Mouse (Mus musculus) embryonic facial prominence, embryonic 10.5 days (tissue): ENCODE results near the gene Bag1. TPM values are rescaled to one million over a fixed set of nuclear protein-coding genes. Genes with fewer than 3 reads are reported as not detected.

Experiments
- DNase-seq: peaks from one replicate; pipeline ENCODE4 v3.0.0-alpha.2; 2017; ENCODE audit warnings: low spot score
- H3K27ac ChIP-seq: fragments of 300-500 bp; sonication (generic); replicated peaks from 2 replicates; pipeline ENCODE4 v1.5.1; 2016; ENCODE audit warnings: mild to moderate bottlenecking
- H3K27me3 ChIP-seq: fragments of 300-500 bp; sonication (generic); replicated peaks from 2 replicates; pipeline ENCODE4 v1.6.1; 2016; ENCODE audit warnings: low read depth, mild to moderate bottlenecking; ENCODE audit not compliant: poor library complexity, severe bottlenecking
- H3K36me3 ChIP-seq: fragments of 300-500 bp; sonication (generic); replicated peaks from 2 replicates; pipeline ENCODE4 v1.6.1; 2016; ENCODE audit warnings: mild to moderate bottlenecking, moderate library complexity
- H3K4me1 ChIP-seq: fragments of 300-500 bp; sonication (generic); 2 replicates; pipeline ENCODE4 v1.6.1; 2016
- H3K4me3 ChIP-seq: fragments of 300-500 bp; sonication (generic); 2 replicates; pipeline ENCODE4 v1.5.1; 2016; ENCODE audit warnings: mild to moderate bottlenecking, moderate library complexity
- H3K9me3 ChIP-seq: fragments of 300-500 bp; sonication (generic); 2 replicates; pipeline ENCODE4 v1.6.1; 2016; ENCODE audit warnings: mild to moderate bottlenecking
- WGBS: fragments of 180-500 bp; shearing (Covaris S2); methylation state at CpG from one replicate; pipeline ENCODE4 v1.1.7; 2016; 5-methylcytosine and 5-hydroxymethylcytosine counted together
- polyA plus RNA-seq: library from polyadenylated mRNA; unstranded; fragments of >200 nt; fragmentation: Nextera tagmentation; extraction: Ambion mirVana; gene quantifications from 2 replicates; pipeline ENCODE4 v1.2.1, GENCODE M21; 2016

The Bag1 gene
- polyA plus RNA-seq: 210 and 219 TPM in 2 replicates

DNA sequence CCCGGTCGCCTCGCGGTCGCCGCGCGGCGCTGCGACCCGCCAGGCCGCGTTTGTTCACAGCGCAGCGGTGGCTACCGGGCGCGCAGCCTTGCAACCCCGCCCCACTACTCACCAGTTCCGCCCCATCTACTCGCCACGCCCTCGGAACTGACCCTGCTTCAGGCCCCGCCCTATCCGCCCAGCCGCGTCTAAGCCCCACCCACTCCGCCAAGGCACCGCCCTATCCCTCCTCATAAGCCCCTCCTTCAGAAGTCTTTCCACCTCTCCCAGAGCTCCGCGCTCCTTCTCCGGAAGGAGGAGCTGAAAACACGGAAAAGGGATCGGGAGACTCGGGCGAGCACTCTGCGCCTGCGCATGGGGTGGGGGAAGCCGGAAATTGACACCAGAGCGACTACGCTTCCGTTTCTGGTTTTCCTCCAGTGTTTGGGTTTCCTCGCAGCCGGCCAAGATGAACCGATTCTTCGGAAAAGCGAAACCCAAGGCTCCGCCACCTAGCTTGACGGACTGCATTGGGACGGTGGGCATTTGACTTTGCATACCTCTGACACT is at the start of gene Bag1, which contains the start of gene Chmp5:
Gene Bag1 (minus strand): TSS at position 135 of the 549 bp plus-strand sequence.
Gene Chmp5 (plus strand): TSS at position 248 of the 549 bp plus-strand sequence.
- peak; percentile 100 for DNase-seq
- Histone ChIP-seq H3K36me3 (peaks cover 64% of the 10 kb centered on the region), H3K4me1 (peaks cover 25% of the 10 kb centered on the region), H3K27me3 (no peaks in the 10 kb centered on the region), H3K9me3 (no peaks in the 10 kb centered on the region), H3K27ac (peak within 1 kb of the TSS; percentile 93), H3K4me3 (peak within 1 kb of the TSS; percentile 91)
- WGBS: under 1% methylated on average over 50 of the region's 50 CpGs

DNA sequence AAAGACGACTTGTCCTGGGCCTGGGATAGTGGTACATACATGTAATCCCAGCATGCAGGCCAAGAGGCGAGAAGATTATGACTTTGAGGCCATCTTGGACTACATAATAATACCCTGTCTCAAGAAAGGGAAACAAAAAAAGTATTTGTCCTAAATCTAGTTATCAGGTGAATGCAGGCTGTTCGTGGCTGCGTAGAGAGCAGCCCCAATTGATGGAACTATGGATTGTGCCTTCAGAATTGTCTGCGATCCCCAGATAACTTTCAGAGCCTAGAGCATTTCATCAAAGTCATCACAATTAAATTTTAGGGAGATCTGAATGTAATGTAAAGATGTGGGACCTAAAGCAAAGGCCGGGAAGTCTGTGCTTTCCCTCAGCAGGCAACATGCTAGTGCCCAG is 48.2 kb upstream of the Bag1 start:
- peaks cover 100% of the 10 kb centered on the region for H3K36me3 ChIP-seq
- H3K27me3 ChIP-seq: no peaks in the 10 kb centered on the region
- 95% methylated on average over 6 of the region's 6 CpGs for WGBS
- no peak overlapping the region for H3K27ac ChIP-seq
- DNase-seq: no peak
- H3K9me3 ChIP-seq: no peaks in the 10 kb centered on the region
- H3K4me1 ChIP-seq: no peaks in the 10 kb centered on the region
- no peak overlapping the region for H3K4me3 ChIP-seq

DNA sequence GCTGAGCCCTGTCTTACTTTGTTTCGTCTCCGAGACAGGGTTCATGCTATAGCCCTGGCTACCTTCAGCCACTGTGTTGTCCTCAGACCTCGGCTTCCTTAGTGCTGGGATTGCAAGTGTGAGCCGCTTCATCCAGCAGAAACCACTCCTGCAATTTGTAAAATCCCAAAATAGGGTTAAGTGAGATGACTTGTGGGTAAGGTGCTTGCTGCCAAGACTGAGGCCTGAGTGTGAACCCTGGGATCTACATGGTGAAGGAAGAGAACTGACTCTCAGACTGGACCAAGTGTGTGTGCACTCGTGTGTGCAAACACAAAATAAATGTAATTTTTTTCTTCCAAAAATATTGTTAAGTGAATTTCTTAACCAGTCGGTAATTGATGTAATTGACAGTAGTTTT is 41.5 kb upstream of the Bag1 start:
- Histone ChIP-seq H3K4me1 (no peaks in the 10 kb centered on the region), H3K27me3 (no peaks in the 10 kb centered on the region), H3K4me3 (no peak overlapping the region), H3K9me3 (no peaks in the 10 kb centered on the region), H3K36me3 (peaks cover 100% of the 10 kb centered on the region), H3K27ac (no peak overlapping the region)
- no peak for DNase-seq
- 83% methylated on average over 6 of the region's 6 CpGs for WGBS

DNA sequence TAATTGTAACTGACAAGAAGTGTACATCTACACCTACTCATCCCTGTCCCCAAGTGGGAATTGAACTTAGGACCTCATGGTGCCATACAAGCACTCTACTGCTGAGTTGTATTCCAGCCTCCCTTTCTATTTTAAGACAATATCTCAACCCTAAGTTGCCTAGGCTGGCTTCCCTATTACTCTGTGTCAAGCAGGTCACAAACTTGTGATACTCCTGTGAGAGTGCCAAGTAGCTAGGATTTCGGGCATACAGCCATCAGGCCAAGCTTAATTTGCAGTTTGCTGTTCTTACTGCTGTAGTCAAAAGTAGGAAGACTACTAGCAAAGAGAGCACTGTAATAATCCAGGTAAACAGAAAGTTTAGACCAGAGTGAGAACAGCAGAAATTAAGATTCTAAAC is 35.6 kb upstream of the Bag1 start:
- Histone ChIP-seq H3K9me3 (no peaks in the 10 kb centered on the region), H3K27ac (no peak overlapping the region), H3K27me3 (no peaks in the 10 kb centered on the region), H3K36me3 (peaks cover 99% of the 10 kb centered on the region), H3K4me3 (no peak overlapping the region), H3K4me1 (no peaks in the 10 kb centered on the region)
- DNase-seq: no peak
- 88% methylated on average over 1 of the region's 1 CpGs for WGBS

DNA sequence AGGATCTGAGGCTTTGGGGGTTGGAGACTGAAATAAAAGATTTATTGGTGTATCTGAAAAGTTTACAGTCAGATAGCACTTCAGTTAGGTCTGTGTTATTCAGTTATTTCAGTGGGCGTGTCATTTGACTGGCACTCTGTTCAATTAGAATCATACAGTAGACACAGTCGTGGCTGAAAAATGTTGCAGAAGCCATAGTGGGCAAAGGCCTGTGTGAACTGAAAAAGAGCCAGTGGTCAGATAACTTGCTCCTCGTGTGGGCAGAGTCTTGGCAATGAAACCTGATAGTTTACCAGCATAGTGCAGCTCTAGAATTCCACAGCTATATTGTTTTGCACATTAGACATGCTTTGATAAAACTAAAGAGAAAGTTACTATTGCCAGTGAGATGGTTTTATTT is 34.4 kb upstream of the Bag1 start:
- H3K9me3 ChIP-seq: no peaks in the 10 kb centered on the region
- H3K27me3 ChIP-seq: no peaks in the 10 kb centered on the region
- WGBS: 80% methylated on average over 3 of the region's 3 CpGs
- H3K36me3 ChIP-seq: peaks cover 99% of the 10 kb centered on the region
- no peaks in the 10 kb centered on the region for H3K4me1 ChIP-seq
- no peak overlapping the region for H3K27ac ChIP-seq
- no peak for DNase-seq
- H3K4me3 ChIP-seq: no peak overlapping the region

DNA sequence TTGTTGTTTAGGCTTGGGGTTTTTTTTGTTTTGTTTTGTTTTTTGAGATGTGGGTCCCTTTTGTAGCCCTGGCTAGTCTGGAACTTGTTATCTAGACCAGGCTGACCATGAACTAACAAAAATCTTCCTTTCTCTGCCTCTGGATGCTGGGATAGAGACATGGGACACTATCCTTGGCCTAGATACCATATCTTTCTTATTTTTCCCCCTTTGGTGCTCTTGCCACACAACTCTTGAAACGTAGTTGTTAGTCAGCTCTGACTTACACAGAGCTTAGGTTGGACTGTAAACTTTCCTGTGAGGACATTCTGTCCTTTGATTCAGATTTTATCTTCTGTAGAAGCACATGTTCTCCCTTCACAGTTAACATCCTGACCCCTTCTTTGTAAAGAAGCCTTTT is 31.3 kb upstream of the Bag1 start:
- no peak for DNase-seq
- WGBS: 91% methylated on average over 1 of the region's 1 CpGs
- Histone ChIP-seq H3K9me3 (no peaks in the 10 kb centered on the region), H3K27me3 (no peaks in the 10 kb centered on the region), H3K36me3 (peaks cover 92% of the 10 kb centered on the region), H3K4me3 (no peak overlapping the region), H3K4me1 (no peaks in the 10 kb centered on the region), H3K27ac (no peak overlapping the region)

DNA sequence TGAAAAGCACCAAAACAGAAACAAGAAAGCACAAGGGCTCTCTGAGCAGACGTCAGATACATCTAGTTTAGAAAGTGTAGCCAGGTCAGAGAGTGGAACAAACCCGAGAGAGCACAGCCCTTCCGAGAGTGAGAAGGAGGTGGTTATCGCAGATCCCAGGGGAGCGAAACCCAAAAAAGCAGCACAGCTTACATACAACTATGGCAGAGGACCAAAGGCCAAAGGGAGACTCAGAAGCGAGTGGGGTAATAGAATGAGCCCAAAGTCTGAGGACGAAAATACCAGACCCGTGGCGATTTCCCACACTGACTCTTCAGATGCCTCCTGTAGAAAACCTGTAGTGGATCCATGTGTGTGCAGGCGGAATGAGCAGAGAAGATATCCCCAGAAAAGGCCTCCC is 28.6 kb upstream of the Bag1 start:
- WGBS: 90% methylated on average over 10 of the region's 10 CpGs
- H3K4me3 ChIP-seq: no peak overlapping the region
- peaks cover 65% of the 10 kb centered on the region for H3K36me3 ChIP-seq
- no peaks in the 10 kb centered on the region for H3K9me3 ChIP-seq
- no peaks in the 10 kb centered on the region for H3K27me3 ChIP-seq
- H3K27ac ChIP-seq: no peak overlapping the region
- DNase-seq: no peak
- H3K4me1 ChIP-seq: peaks cover 8% of the 10 kb centered on the region

DNA sequence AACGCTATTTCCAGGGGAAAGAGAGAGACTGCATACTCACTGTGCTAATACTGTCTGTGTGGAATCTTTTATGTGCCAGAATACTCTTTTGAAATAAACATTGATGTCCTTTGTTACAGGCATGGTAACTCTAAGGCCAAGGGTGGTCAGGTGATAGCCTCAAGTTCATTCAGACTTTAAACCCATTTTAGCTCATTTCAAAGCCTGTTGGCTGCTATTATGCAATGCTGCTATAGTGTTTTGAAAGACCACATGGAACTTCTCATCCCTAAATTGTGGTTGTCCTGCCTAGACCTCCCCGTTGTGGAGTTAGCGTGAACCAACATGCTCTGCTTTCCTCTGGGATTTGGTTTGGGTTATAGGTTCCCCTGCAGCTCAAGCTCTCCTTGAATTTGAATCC is 27.6 kb upstream of the Bag1 start:
- Histone ChIP-seq H3K27ac (no peak overlapping the region), H3K27me3 (no peaks in the 10 kb centered on the region), H3K36me3 (peaks cover 56% of the 10 kb centered on the region), H3K4me1 (peaks cover 8% of the 10 kb centered on the region), H3K9me3 (no peaks in the 10 kb centered on the region), H3K4me3 (no peak overlapping the region)
- WGBS: 96% methylated on average over 3 of the region's 3 CpGs
- DNase-seq: no peak

DNA sequence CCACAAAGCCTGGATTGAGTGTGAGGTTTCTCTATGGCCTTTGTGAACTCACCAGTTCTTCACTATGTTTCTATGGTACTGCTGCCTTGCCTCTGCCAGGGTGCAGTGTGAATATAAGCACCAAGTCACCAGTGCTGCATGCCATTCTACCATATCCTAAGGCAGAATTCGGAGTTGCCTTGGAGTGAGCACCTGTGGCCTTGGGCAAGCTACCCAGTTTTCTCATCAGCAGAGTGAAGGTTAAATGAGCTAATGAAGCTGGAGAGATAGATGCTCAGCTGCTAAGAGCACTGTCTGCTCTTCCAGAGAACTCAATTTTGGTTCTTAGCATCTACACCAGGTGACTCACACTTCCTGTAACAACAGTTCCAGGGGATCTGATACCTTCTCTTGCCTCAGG is 25.9 kb upstream of the Bag1 start:
- 95% methylated on average over 1 of the region's 1 CpGs for WGBS
- no peaks in the 10 kb centered on the region for H3K9me3 ChIP-seq
- no peak overlapping the region for H3K4me3 ChIP-seq
- no peaks in the 10 kb centered on the region for H3K27me3 ChIP-seq
- H3K4me1 ChIP-seq: peaks cover 15% of the 10 kb centered on the region
- no peak for DNase-seq
- no peak overlapping the region for H3K27ac ChIP-seq
- H3K36me3 ChIP-seq: peaks cover 39% of the 10 kb centered on the region

DNA sequence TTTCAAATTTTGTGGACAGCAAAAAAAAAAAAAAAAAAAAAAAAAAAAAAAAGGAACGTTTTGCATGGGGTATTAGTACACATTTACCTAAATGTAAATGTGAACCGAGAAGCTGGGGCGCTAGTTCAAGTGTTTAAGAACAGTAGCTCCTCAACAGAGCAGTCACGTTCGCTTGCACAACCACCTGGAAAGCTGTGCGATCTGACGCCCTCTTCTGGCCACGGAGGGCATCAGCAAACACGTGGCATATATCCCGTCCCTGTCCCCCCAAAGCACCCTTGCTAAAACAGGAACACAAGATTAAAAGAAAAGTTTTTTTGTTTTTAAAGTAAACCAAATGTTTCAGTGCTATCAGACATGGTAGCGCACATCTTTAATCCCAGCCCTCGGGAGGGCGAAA is 23.6 kb upstream of the Bag1 start:
- H3K27me3 ChIP-seq: no peaks in the 10 kb centered on the region
- 23% methylated on average over 13 of the region's 13 CpGs for WGBS
- no peaks in the 10 kb centered on the region for H3K9me3 ChIP-seq
- peaks cover 15% of the 10 kb centered on the region for H3K4me1 ChIP-seq
- peaks cover 31% of the 10 kb centered on the region for H3K36me3 ChIP-seq
- H3K27ac ChIP-seq: no peak overlapping the region
- peak; percentile 63 for DNase-seq
- peak overlapping the region; percentile 98 for H3K4me3 ChIP-seq

DNA sequence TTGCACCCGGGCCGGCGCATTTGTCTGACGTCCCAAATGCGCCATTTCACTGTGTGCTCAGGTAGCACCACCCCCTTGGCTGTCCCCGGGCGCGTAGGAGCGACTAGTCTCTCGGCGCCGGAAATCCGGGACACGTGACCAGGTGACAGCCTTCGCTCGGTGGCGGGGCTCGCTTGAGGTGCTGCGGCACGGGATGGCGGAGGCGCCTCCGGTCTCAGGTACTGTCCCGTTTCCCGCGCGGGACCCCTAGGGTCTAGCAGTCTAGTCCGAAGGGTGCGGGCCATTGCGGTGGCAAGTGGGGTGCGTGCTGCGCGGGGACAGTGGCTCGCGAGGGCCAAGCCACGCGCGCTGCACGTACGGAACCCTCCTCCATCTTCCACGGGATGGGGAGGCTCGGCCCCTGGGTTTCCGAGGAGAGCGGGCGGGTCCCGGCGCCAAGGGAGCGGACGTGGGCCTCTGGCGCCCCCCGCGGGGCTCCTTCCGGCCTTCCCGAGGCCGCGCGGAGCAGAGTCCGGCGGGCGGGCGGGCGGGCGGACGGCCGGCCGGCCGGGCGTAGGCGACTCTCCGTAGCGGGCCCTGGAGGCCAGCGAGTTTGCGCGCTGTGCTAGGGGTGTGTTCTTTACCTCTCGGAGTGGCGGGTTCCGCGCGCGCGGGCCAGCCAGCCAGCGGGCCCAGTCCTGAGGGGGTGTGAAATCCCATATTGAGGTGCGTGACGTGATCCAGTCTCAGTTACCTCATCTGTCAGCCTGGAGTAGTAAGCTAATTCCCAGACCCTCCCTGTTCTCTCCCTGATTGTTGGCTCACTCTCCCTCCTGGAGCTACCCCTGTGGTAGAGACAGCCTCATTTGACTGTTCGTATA is 23.0 kb upstream of the Bag1 start, which contains the start of gene Nfx1:
Gene Nfx1 (plus strand): TSS at position 65 of the 860 bp plus-strand sequence.
- no peaks in the 10 kb centered on the region for H3K27me3 ChIP-seq
- H3K36me3 ChIP-seq: peaks cover 31% of the 10 kb centered on the region
- peak within 1 kb of the TSS; percentile 98 for H3K4me3 ChIP-seq
- peak within 1 kb of the TSS; percentile 89 for H3K27ac ChIP-seq
- peaks cover 15% of the 10 kb centered on the region for H3K4me1 ChIP-seq
- under 1% methylated on average over 85 of the region's 85 CpGs for WGBS
- H3K9me3 ChIP-seq: no peaks in the 10 kb centered on the region
- DNase-seq: peak; percentile 97

DNA sequence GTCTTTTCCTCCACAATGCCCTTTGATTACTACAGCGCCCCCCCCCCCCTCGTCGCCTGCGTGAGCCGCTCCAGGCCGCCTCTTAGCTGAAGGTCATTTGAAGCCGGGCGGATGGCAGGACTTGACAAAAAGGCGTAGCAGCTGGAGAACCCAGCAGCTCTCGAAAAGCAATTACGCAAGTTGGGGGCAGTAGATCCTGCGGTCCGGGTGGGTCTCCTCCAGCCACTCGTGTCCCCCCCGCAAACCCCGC is 22.4 kb upstream of the Bag1 start:
- peak overlapping the region; percentile 89 for H3K27ac ChIP-seq
- DNase-seq: no peak
- H3K9me3 ChIP-seq: no peaks in the 10 kb centered on the region
- peaks cover 15% of the 10 kb centered on the region for H3K4me1 ChIP-seq
- H3K27me3 ChIP-seq: no peaks in the 10 kb centered on the region
- H3K4me3 ChIP-seq: peak overlapping the region; percentile 98
- WGBS: under 1% methylated on average over 16 of the region's 16 CpGs
- peaks cover 31% of the 10 kb centered on the region for H3K36me3 ChIP-seq
